16 mouse cellular contexts compared by ENCODE assay signal in the genomic region with DNA sequence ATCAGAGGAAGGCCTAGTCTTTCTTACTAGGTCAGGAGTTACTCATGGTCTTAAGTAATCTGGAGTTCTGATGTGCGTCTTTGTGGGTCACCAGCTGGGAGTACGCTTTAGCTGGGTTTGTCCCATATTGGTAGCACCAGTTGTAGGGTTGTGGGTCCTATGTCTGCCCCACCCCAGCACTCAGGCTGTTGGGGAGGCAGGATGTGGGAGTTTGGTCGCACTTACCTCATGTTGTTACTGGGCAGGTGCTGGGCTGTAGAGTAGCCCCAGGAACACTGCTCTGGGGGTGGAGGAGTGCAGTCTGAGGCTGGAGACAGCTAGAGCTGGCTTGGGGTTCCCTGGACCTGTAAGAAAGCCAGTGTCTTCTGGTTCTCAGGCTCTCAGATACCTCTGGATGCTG.
"Had no signal": no experiment of that assay in that cellular context is flagged by ENCODE, and none has a peak within 500 bp of the region (broad histone marks: within the 10 kb centered on the region; RNA-seq: fewer than 3 reads in every experiment).

No protein-coding gene starts in this region.

- H3K27ac ChIP-seq: left cerebral cortex, adult 2 months; limb, embryonic 12.5 days; liver, embryonic 13.5 days; lung, embryonic 15.5 days; macrophage; midbrain, embryonic 12.5 days; neural tube, embryonic 13.5 days; stomach, embryonic 15.5 days had no signal

- H3K4me2 ChIP-seq: limb, embryonic 12.5 days; liver, embryonic 13.5 days; lung, embryonic 15.5 days; midbrain, embryonic 12.5 days; neural tube, embryonic 13.5 days; stomach, embryonic 15.5 days had no signal

- H3K4me1 ChIP-seq: limb, embryonic 12.5 days; liver, embryonic 13.5 days; lung, embryonic 15.5 days; midbrain, embryonic 12.5 days; neural tube, embryonic 13.5 days; stomach, embryonic 15.5 days had no signal

- H3K4me3 ChIP-seq: left cerebral cortex, adult 2 months; limb, embryonic 12.5 days; liver, embryonic 13.5 days; lung, embryonic 15.5 days; midbrain, embryonic 12.5 days; myocyte; neural tube, embryonic 13.5 days; stomach, embryonic 15.5 days had no signal

- H3K9me3 ChIP-seq: liver, embryonic 13.5 days; lung, embryonic 15.5 days; midbrain, embryonic 12.5 days; neural tube, embryonic 13.5 days; stomach, embryonic 15.5 days had no signal

- ATAC-seq: liver, postnatal 0 days had no signal

- DNase-seq: kidney, adult 8-10 months; kidney, postnatal 25 days; liver; liver, embryonic 13.5 days; liver, postnatal 0 days; lung, postnatal 14 days; right cerebral cortex, postnatal 14 days; thymus, postnatal 14 days had no signal

- H3K27me3 ChIP-seq: limb, embryonic 12.5 days; liver, embryonic 13.5 days; lung, embryonic 15.5 days; midbrain, embryonic 12.5 days; neural tube, embryonic 13.5 days; stomach, embryonic 15.5 days had no signal

- H3K36me3 ChIP-seq: limb, embryonic 12.5 days; liver, embryonic 13.5 days; lung, embryonic 15.5 days; midbrain, embryonic 12.5 days; stomach, embryonic 15.5 days had no signal

- H3K9ac ChIP-seq: limb, embryonic 12.5 days; liver, embryonic 13.5 days; liver, postnatal 0 days; lung, embryonic 15.5 days; midbrain, embryonic 12.5 days; neural tube, embryonic 13.5 days; stomach, embryonic 15.5 days had no signal
